Mouse (Mus musculus) lung, embryonic 16.5 days (tissue): ENCODE results near the gene Acvrl1. TPM values are rescaled to one million over a fixed set of nuclear protein-coding genes. Genes with fewer than 3 reads are reported as not detected.
A peak's percentile ranks its signal among the peaks of the same experiment; 100 is the strongest.

Source experiments
- ATAC-seq: fragments of 200-750 bp; cut with Nextera tagmentation; 2 replicates; pipeline ENCODE4 v1.8.0; 2017; ENCODE audit warnings: low read depth, mild to moderate bottlenecking, moderate library complexity
- H3K27ac ChIP-seq: fragments of 300-500 bp; sonication (generic); 2 replicates; pipeline ENCODE4 v1.5.1; 2014; ENCODE audit warnings: mild to moderate bottlenecking, control low read depth, low read length
- H3K27me3 ChIP-seq: fragments of 300-500 bp; sonication (generic); 2 replicates; pipeline ENCODE4 v1.6.1; 2014; ENCODE audit warnings: low read depth, low read length, mixed read lengths; ENCODE audit not compliant: control insufficient read depth, insufficient read depth
- H3K36me3 ChIP-seq: fragments of 300-500 bp; sonication (generic); 2 replicates; pipeline ENCODE4 v1.6.1; 2014; ENCODE audit warnings: low read length; ENCODE audit not compliant: control insufficient read depth, insufficient read depth
- H3K4me1 ChIP-seq: fragments of 300-500 bp; sonication (generic); replicated peaks from 2 replicates; pipeline ENCODE4 v1.6.1; 2014; ENCODE audit warnings: low read length, mixed read lengths; ENCODE audit not compliant: control insufficient read depth, insufficient read depth
- H3K4me2 ChIP-seq: fragments of 300-500 bp; sonication (generic); 2 replicates; pipeline ENCODE4 v1.6.1; 2014; ENCODE audit warnings: low read depth, low read length, control low read depth
- H3K4me3 ChIP-seq: fragments of 300-500 bp; sonication (generic); 2 replicates; pipeline ENCODE4 v1.5.1; 2014; ENCODE audit warnings: mild to moderate bottlenecking, low read length, control low read depth
- H3K9ac ChIP-seq: fragments of 300-500 bp; sonication (generic); 2 replicates; pipeline ENCODE4 v1.6.1; 2014; ENCODE audit warnings: low read length, control low read depth
- H3K9me3 ChIP-seq: fragments of 300-500 bp; sonication (generic); 2 replicates; pipeline ENCODE4 v1.6.1; 2016; ENCODE audit warnings: low read length; ENCODE audit not compliant: control insufficient read depth
- WGBS: fragments of 180-500 bp; shearing (Covaris S2); extraction: QIAGEN DNeasy Blood & Tissue Kit; methylation state at CpG from one replicate; pipeline ENCODE4 v1.1.7; 2014; 5-methylcytosine and 5-hydroxymethylcytosine counted together
- polyA plus RNA-seq: library from polyadenylated mRNA; unstranded; fragments of >200 nt; fragmentation: Nextera tagmentation; extraction: Ambion mirVana; gene quantifications from 2 replicates; pipeline ENCODE4 v1.2.1, GENCODE M21; 2015

Acvrl1 gene
- polyA plus RNA-seq, 1 experiment from 2014 or later = 93.3 TPM

GRCm38 (mm10) chr15:101091551-101091950 lies 36.8 kb upstream of the Acvrl1 start:
- Histone ChIP-seq H3K4me1 (no peaks in the 10 kb centered on the region), H3K9ac (no peak overlapping the region), H3K4me3 (no peak overlapping the region), H3K9me3 (no peaks in the 10 kb centered on the region), H3K27ac (no peak overlapping the region), H3K36me3 (no peaks in the 10 kb centered on the region), H3K4me2 (no peak overlapping the region), H3K27me3 (no peaks in the 10 kb centered on the region)
- ATAC-seq = no peak
- WGBS = 94% methylated on average over 8 of the region's 8 CpGs

GRCm38 (mm10) chr15:101092121-101092828 lies 36.0 kb upstream of the Acvrl1 start:
- no peaks in the 10 kb centered on the region for H3K36me3 ChIP-seq
- 50% methylated on average over 14 of the region's 14 CpGs for WGBS
- no peak overlapping the region for H3K4me2 ChIP-seq
- no peak overlapping the region for H3K9ac ChIP-seq
- H3K4me3 ChIP-seq = no peak overlapping the region
- H3K9me3 ChIP-seq = no peaks in the 10 kb centered on the region
- no peak overlapping the region for H3K27ac ChIP-seq
- no peaks in the 10 kb centered on the region for H3K27me3 ChIP-seq
- no peak for ATAC-seq
- H3K4me1 ChIP-seq = no peaks in the 10 kb centered on the region

GRCm38 (mm10) chr15:101092829-101093648 lies 35.3 kb upstream of the Acvrl1 start:
- Histone ChIP-seq H3K27ac (no peak overlapping the region), H3K36me3 (no peaks in the 10 kb centered on the region), H3K9ac (no peak overlapping the region), H3K9me3 (no peaks in the 10 kb centered on the region), H3K4me2 (no peak overlapping the region), H3K4me1 (peaks cover 4% of the 10 kb centered on the region), H3K27me3 (no peaks in the 10 kb centered on the region; the same call in 1 of the 2 replicates), H3K4me3 (no peak overlapping the region)
- ATAC-seq = no peak
- 34% methylated on average over 25 of the region's 25 CpGs for WGBS

GRCm38 (mm10) chr15:101093988-101094387 lies 34.3 kb upstream of the Acvrl1 start:
- peaks cover 6% of the 10 kb centered on the region for H3K4me1 ChIP-seq
- H3K27ac ChIP-seq = no peak overlapping the region
- WGBS = 43% methylated on average over 6 of the region's 6 CpGs

GRCm38 (mm10) chr15:101094979-101095378 lies 33.3 kb upstream of the Acvrl1 start:
- Histone ChIP-seq H3K4me2 (no peak overlapping the region), H3K27ac (no peak overlapping the region), H3K9ac (no peak overlapping the region), H3K27me3 (no peaks in the 10 kb centered on the region; the same call in 1 of the 2 replicates), H3K4me1 (peaks cover 6% of the 10 kb centered on the region), H3K36me3 (no peaks in the 10 kb centered on the region), H3K4me3 (no peak overlapping the region), H3K9me3 (no peaks in the 10 kb centered on the region)
- no peak for ATAC-seq
- WGBS = 56% methylated on average over 9 of the region's 9 CpGs

More at GRCm38 (mm10) chr15:101093988-101094387, 34.3 kb upstream of the Acvrl1 start:
- no peak for ATAC-seq
- H3K4me3 ChIP-seq = no peak overlapping the region
- no peak overlapping the region for H3K4me2 ChIP-seq
- no peak overlapping the region for H3K9ac ChIP-seq
- H3K36me3 ChIP-seq = no peaks in the 10 kb centered on the region
- no peaks in the 10 kb centered on the region for H3K9me3 ChIP-seq
- H3K27me3 ChIP-seq = no peaks in the 10 kb centered on the region; the same call in 1 of the 2 replicates

GRCm38 (mm10) chr15:101095392-101095791 lies 32.9 kb upstream of the Acvrl1 start:
- H3K4me2 ChIP-seq = no peak overlapping the region
- no peaks in the 10 kb centered on the region for H3K9me3 ChIP-seq
- no peak overlapping the region for H3K4me3 ChIP-seq
- H3K27me3 ChIP-seq = no peaks in the 10 kb centered on the region; the same call in 1 of the 2 replicates
- no peak overlapping the region for H3K27ac ChIP-seq
- H3K36me3 ChIP-seq = no peaks in the 10 kb centered on the region
- H3K4me1 ChIP-seq = peaks cover 6% of the 10 kb centered on the region
- no peak for ATAC-seq
- WGBS = 78% methylated on average over 3 of the region's 3 CpGs
- no peak overlapping the region for H3K9ac ChIP-seq

GRCm38 (mm10) chr15:101097985-101098651 lies 30.2 kb upstream of the Acvrl1 start:
- Histone ChIP-seq H3K9me3 (no peaks in the 10 kb centered on the region), H3K36me3 (no peaks in the 10 kb centered on the region), H3K4me3 (no peak overlapping the region), H3K4me1 (peaks cover 6% of the 10 kb centered on the region), H3K4me2 (peak overlapping the region; percentile 55), H3K27ac (no peak overlapping the region), H3K9ac (peak overlapping the region; percentile 55), H3K27me3 (no peaks in the 10 kb centered on the region; the same call in 1 of the 2 replicates)
- WGBS = 9% methylated on average over 28 of the region's 28 CpGs
- ATAC-seq = peak; percentile 61; the same call in 1 of the 2 replicates

- Histone ChIP-seq H3K9ac (no peak overlapping the region), H3K4me3 (no peak overlapping the region), H3K9me3 (no peaks in the 10 kb centered on the region), H3K27me3 (no peaks in the 10 kb centered on the region; the same call in 1 of the 2 replicates), H3K4me2 (no peak overlapping the region), H3K36me3 (no peaks in the 10 kb centered on the region), H3K4me1 (peaks cover 6% of the 10 kb centered on the region), H3K27ac (no peak overlapping the region)
- no peak for ATAC-seq
- 55% methylated on average over 3 of the region's 3 CpGs for WGBS
Observed at GRCm38 (mm10) chr15:101100996-101101395, 27.3 kb upstream of the Acvrl1 start.
